Mouse (Mus musculus): ENCODE measurements at regions not wholly inside any gene's neighbourhood (a gene's known extent, or its start where the extent isn't known, plus 50 kb on each side); places are given as distances from the start of the nearest gene placed in this dataset.

- no peak for DNase-seq (ENCODE audit: low read depth in 1 of 2, low spot score in 2 of 2)
- no peaks in the 10 kb centered on the region for H3K36me3 ChIP-seq (ENCODE audit: control insufficient read depth, insufficient read depth, low read length)
Observed at GRCm38 (mm10) chr16:30673662-30674061, 74.1 kb downstream of the Fam43a start.

GRCm38 (mm10) chr16:30675829-30676228 lies 76.3 kb downstream of the Fam43a start:
- Histone ChIP-seq H3K27me3 (ENCODE audit: control insufficient read depth, insufficient read depth, low read length) (no peaks in the 10 kb centered on the region), H3K27ac (ENCODE audit: insufficient read depth, low read length) (no peak overlapping the region), H3K4me3 (ENCODE audit: extremely low read depth, insufficient read depth, insufficient read length) (no peak overlapping the region), H3K4me1 (ENCODE audit: control insufficient read depth, insufficient read depth, insufficient read length) (peaks cover 21% of the 10 kb centered on the region), H3K36me3 (ENCODE audit: control insufficient read depth, insufficient read depth, low read length) (no peaks in the 10 kb centered on the region)
- TF ChIP-seq CTCF (IDR thresholded peaks at IDR 0.05; ENCODE audit: extremely low read depth, insufficient read depth, insufficient read length, insufficient replicate concordance) (no peak), POLR2A (IDR thresholded peaks at IDR 0.05; ENCODE audit: low read depth, low read length) (no peak)
- peak in 1 of 2 experiments; percentile 40 for DNase-seq (ENCODE audit: low read depth in 1 of 2, low spot score in 2 of 2)
- 10% methylated on average over 4 of the region's 4 CpGs for WGBS

More at GRCm38 (mm10) chr16:30673662-30674061, 74.1 kb downstream of the Fam43a start:
- 86% methylated on average over 15 of the region's 15 CpGs for WGBS
- no peak overlapping the region for H3K27ac ChIP-seq (ENCODE audit: insufficient read depth, low read length)
- TF ChIP-seq POLR2A (IDR thresholded peaks at IDR 0.05; ENCODE audit: low read depth, low read length) = no peak
- no peak for TF ChIP-seq CTCF (IDR thresholded peaks at IDR 0.05; ENCODE audit: extremely low read depth, insufficient read depth, insufficient read length, insufficient replicate concordance)
- H3K4me3 ChIP-seq (ENCODE audit: extremely low read depth, insufficient read depth, insufficient read length) = no peak overlapping the region
- peaks cover 16% of the 10 kb centered on the region for H3K4me1 ChIP-seq (ENCODE audit: control insufficient read depth, insufficient read depth, insufficient read length)
- H3K27me3 ChIP-seq (ENCODE audit: control insufficient read depth, insufficient read depth, low read length) = no peaks in the 10 kb centered on the region

GRCm38 (mm10) chr16:30677016-30677415 lies 77.5 kb downstream of the Fam43a start:
- TF ChIP-seq CTCF (IDR thresholded peaks at IDR 0.05; ENCODE audit: extremely low read depth, insufficient read depth, insufficient read length, insufficient replicate concordance) (no peak), POLR2A (IDR thresholded peaks at IDR 0.05; ENCODE audit: low read depth, low read length) (no peak)
- Histone ChIP-seq H3K27me3 (ENCODE audit: control insufficient read depth, insufficient read depth, low read length) (no peaks in the 10 kb centered on the region), H3K4me1 (ENCODE audit: control insufficient read depth, insufficient read depth, insufficient read length) (peaks cover 21% of the 10 kb centered on the region), H3K27ac (ENCODE audit: insufficient read depth, low read length) (peak overlapping the region; percentile 97), H3K36me3 (ENCODE audit: control insufficient read depth, insufficient read depth, low read length) (no peaks in the 10 kb centered on the region), H3K4me3 (ENCODE audit: extremely low read depth, insufficient read depth, insufficient read length) (no peak overlapping the region)
- WGBS = 60% methylated on average over 4 of the region's 4 CpGs
- peak; percentile 58 to 66 for DNase-seq (ENCODE audit: low read depth in 1 of 2, low spot score in 2 of 2)

GRCm38 (mm10) chr16:30677896-30678707 lies 78.6 kb downstream of the Fam43a start:
- Histone ChIP-seq H3K27me3 (ENCODE audit: control insufficient read depth, insufficient read depth, low read length) (no peaks in the 10 kb centered on the region), H3K27ac (ENCODE audit: insufficient read depth, low read length) (peak overlapping the region; percentile 97), H3K4me1 (ENCODE audit: control insufficient read depth, insufficient read depth, insufficient read length) (peaks cover 21% of the 10 kb centered on the region), H3K4me3 (ENCODE audit: extremely low read depth, insufficient read depth, insufficient read length) (peak overlapping the region; percentile 5; the same call in 1 of the 2 replicates), H3K36me3 (ENCODE audit: control insufficient read depth, insufficient read depth, low read length) (no peaks in the 10 kb centered on the region)
- peak; percentile 68 to 69 for DNase-seq (ENCODE audit: low read depth in 1 of 2, low spot score in 2 of 2)
- WGBS = 68% methylated on average over 7 of the region's 7 CpGs
- no peak for TF ChIP-seq CTCF (IDR thresholded peaks at IDR 0.05; ENCODE audit: extremely low read depth, insufficient read depth, insufficient read length, insufficient replicate concordance)
- peak; percentile 33; the same call in 1 of the 2 replicates for TF ChIP-seq POLR2A (IDR thresholded peaks at IDR 0.05; ENCODE audit: low read depth, low read length)

GRCm38 (mm10) chr16:30678708-30679492 lies 79.4 kb downstream of the Fam43a start:
- no peaks in the 10 kb centered on the region for H3K27me3 ChIP-seq (ENCODE audit: control insufficient read depth, insufficient read depth, low read length)
- 33% methylated on average over 9 of the region's 9 CpGs for WGBS
- TF ChIP-seq CTCF (IDR thresholded peaks at IDR 0.05; ENCODE audit: extremely low read depth, insufficient read depth, insufficient read length, insufficient replicate concordance) (no peak), POLR2A (IDR thresholded peaks at IDR 0.05; ENCODE audit: low read depth, low read length) (no peak)
- H3K27ac ChIP-seq (ENCODE audit: insufficient read depth, low read length) = peak overlapping the region; percentile 97
- peak; percentile 41 to 84 for DNase-seq (ENCODE audit: low read depth in 1 of 2, low spot score in 2 of 2)
- no peaks in the 10 kb centered on the region for H3K36me3 ChIP-seq (ENCODE audit: control insufficient read depth, insufficient read depth, low read length)
- peaks cover 21% of the 10 kb centered on the region for H3K4me1 ChIP-seq (ENCODE audit: control insufficient read depth, insufficient read depth, insufficient read length)
- H3K4me3 ChIP-seq (ENCODE audit: extremely low read depth, insufficient read depth, insufficient read length) = peak overlapping the region; percentile 5; the same call in 1 of the 2 replicates

GRCm38 (mm10) chr16:30679493-30679811 lies 79.9 kb downstream of the Fam43a start:
- no peaks in the 10 kb centered on the region for H3K27me3 ChIP-seq (ENCODE audit: control insufficient read depth, insufficient read depth, low read length)
- no peak overlapping the region for H3K4me3 ChIP-seq (ENCODE audit: extremely low read depth, insufficient read depth, insufficient read length)
- H3K4me1 ChIP-seq (ENCODE audit: control insufficient read depth, insufficient read depth, insufficient read length) = peaks cover 21% of the 10 kb centered on the region
- H3K27ac ChIP-seq (ENCODE audit: insufficient read depth, low read length) = peak overlapping the region; percentile 95
- no peaks in the 10 kb centered on the region for H3K36me3 ChIP-seq (ENCODE audit: control insufficient read depth, insufficient read depth, low read length)
- 59% methylated on average over 3 of the region's 3 CpGs for WGBS
- TF ChIP-seq POLR2A (IDR thresholded peaks at IDR 0.05; ENCODE audit: low read depth, low read length) (no peak), CTCF (IDR thresholded peaks at IDR 0.05; ENCODE audit: extremely low read depth, insufficient read depth, insufficient read length, insufficient replicate concordance) (no peak)
- no peak for DNase-seq (ENCODE audit: low read depth in 1 of 2, low spot score in 2 of 2)

Measured in spleen, adult 2 months (tissue).